Mouse (Mus musculus) heart, adult 2 months (tissue): ENCODE measurements at regions not wholly inside any gene's neighbourhood (a gene's known extent, or its start where the extent isn't known, plus 50 kb on each side); places are given as distances from the start of the nearest gene placed in this dataset.

ENCODE experiments used
- CTCF ChIP-seq: fragments of 200-600 bp; IDR thresholded peaks from 2 replicates; pipeline ENCODE4 v1.8.1; 2022; ENCODE audit warnings: antibody characterized with exemption, mild to moderate bottlenecking, moderate library complexity
- EP300 ChIP-seq: fragments of 200-500 bp; IDR thresholded peaks from 2 replicates; pipeline ENCODE4 v1.6.1; 2011; ENCODE audit warnings: low read depth, low read length, control low read depth; ENCODE audit not compliant: insufficient read depth
- POLR2A ChIP-seq: fragments of 200-500 bp; IDR thresholded peaks from 2 replicates; pipeline ENCODE4 v1.6.1; 2011; ENCODE audit warnings: mild to moderate bottlenecking, low read depth, low read length, control low read depth; ENCODE audit not compliant: insufficient read depth

GRCm38 (mm10) chr3:147882936-147883645 lies 1030.9 kb downstream of the Ttll7 start:
- TF ChIP-seq CTCF = no peak
- no peak for TF ChIP-seq POLR2A
- no peak for TF ChIP-seq EP300
